Mouse (Mus musculus): ENCODE data around the gene Gramd4. TPM values are rescaled to one million over a fixed set of nuclear protein-coding genes. Genes with fewer than 3 reads are reported as not detected.

The Gramd4 gene
- polyA plus RNA-seq, 1 experiment from 2014 or later, result 56.8 TPM

- no peak overlapping the region for H3K4me2 ChIP-seq (ENCODE audit: low read length)
- H3K27me3 ChIP-seq (replicated peaks; ENCODE audit: control insufficient read depth, insufficient read depth, low read length), result no peaks in the 10 kb centered on the region
- H3K36me3 ChIP-seq (ENCODE audit: control insufficient read depth, insufficient read depth), result no peaks in the 10 kb centered on the region
- no peaks in the 10 kb centered on the region for H3K9me3 ChIP-seq (ENCODE audit: control insufficient read depth, low read length)
- 100% methylated on average over 3 of the region's 3 CpGs for WGBS
- H3K4me3 ChIP-seq (replicated peaks; ENCODE audit: low read length), result no peak overlapping the region
- peaks cover 63% of the 10 kb centered on the region for H3K4me1 ChIP-seq (replicated peaks; ENCODE audit: control insufficient read depth, insufficient read depth, low read length)
- no peak overlapping the region for H3K27ac ChIP-seq (ENCODE audit: low read length)
- no peak overlapping the region for H3K9ac ChIP-seq (replicated peaks; ENCODE audit: low read depth, low read length)
- no peak for ATAC-seq
Observed at GRCm38 (mm10) chr15:86064850-86065229, 7.3 kb downstream of the Gramd4 start.

GRCm38 (mm10) chr15:86065367-86065766 lies 7.9 kb downstream of the Gramd4 start:
- WGBS, result 96% methylated on average over 4 of the region's 4 CpGs
- Histone ChIP-seq H3K9ac (replicated peaks; ENCODE audit: low read depth, low read length) (no peak overlapping the region), H3K4me1 (replicated peaks; ENCODE audit: control insufficient read depth, insufficient read depth, low read length) (peaks cover 63% of the 10 kb centered on the region), H3K27ac (ENCODE audit: low read length) (no peak overlapping the region), H3K36me3 (ENCODE audit: control insufficient read depth, insufficient read depth) (no peaks in the 10 kb centered on the region), H3K9me3 (ENCODE audit: control insufficient read depth, low read length) (no peaks in the 10 kb centered on the region), H3K4me2 (ENCODE audit: low read length) (no peak overlapping the region), H3K4me3 (replicated peaks; ENCODE audit: low read length) (no peak overlapping the region), H3K27me3 (replicated peaks; ENCODE audit: control insufficient read depth, insufficient read depth, low read length) (no peaks in the 10 kb centered on the region)
- ATAC-seq, result no peak

GRCm38 (mm10) chr15:86066836-86067580 lies 9.5 kb downstream of the Gramd4 start:
- Histone ChIP-seq H3K9me3 (ENCODE audit: control insufficient read depth, low read length) (no peaks in the 10 kb centered on the region), H3K4me2 (ENCODE audit: low read length) (no peak overlapping the region), H3K9ac (replicated peaks; ENCODE audit: low read depth, low read length) (no peak overlapping the region), H3K4me1 (replicated peaks; ENCODE audit: control insufficient read depth, insufficient read depth, low read length) (peaks cover 58% of the 10 kb centered on the region), H3K27ac (ENCODE audit: low read length) (no peak overlapping the region), H3K4me3 (replicated peaks; ENCODE audit: low read length) (no peak overlapping the region), H3K27me3 (replicated peaks; ENCODE audit: control insufficient read depth, insufficient read depth, low read length) (no peaks in the 10 kb centered on the region), H3K36me3 (ENCODE audit: control insufficient read depth, insufficient read depth) (no peaks in the 10 kb centered on the region)
- WGBS, result 70% methylated on average over 13 of the region's 14 CpGs
- no peak for ATAC-seq

GRCm38 (mm10) chr15:86067581-86067910 lies 10.1 kb downstream of the Gramd4 start:
- H3K4me2 ChIP-seq (ENCODE audit: low read length), result no peak overlapping the region
- no peaks in the 10 kb centered on the region for H3K27me3 ChIP-seq (replicated peaks; ENCODE audit: control insufficient read depth, insufficient read depth, low read length)
- WGBS, result 65% methylated on average over 6 of the region's 6 CpGs
- no peaks in the 10 kb centered on the region for H3K36me3 ChIP-seq (ENCODE audit: control insufficient read depth, insufficient read depth)
- H3K9ac ChIP-seq (replicated peaks; ENCODE audit: low read depth, low read length), result no peak overlapping the region
- H3K4me1 ChIP-seq (replicated peaks; ENCODE audit: control insufficient read depth, insufficient read depth, low read length), result peaks cover 53% of the 10 kb centered on the region
- H3K4me3 ChIP-seq (replicated peaks; ENCODE audit: low read length), result no peak overlapping the region
- no peak overlapping the region for H3K27ac ChIP-seq (ENCODE audit: low read length)
- no peak for ATAC-seq
- no peaks in the 10 kb centered on the region for H3K9me3 ChIP-seq (ENCODE audit: control insufficient read depth, low read length)

- no peak overlapping the region for H3K9ac ChIP-seq (replicated peaks; ENCODE audit: low read depth, low read length)
- no peak overlapping the region for H3K4me2 ChIP-seq (ENCODE audit: low read length)
- H3K4me3 ChIP-seq (replicated peaks; ENCODE audit: low read length), result no peak overlapping the region
- ATAC-seq, result no peak
- no peaks in the 10 kb centered on the region for H3K9me3 ChIP-seq (ENCODE audit: control insufficient read depth, low read length)
- no peaks in the 10 kb centered on the region for H3K27me3 ChIP-seq (replicated peaks; ENCODE audit: control insufficient read depth, insufficient read depth, low read length)
- no peak overlapping the region for H3K27ac ChIP-seq (ENCODE audit: low read length)
- 78% methylated on average over 4 of the region's 4 CpGs for WGBS
- no peaks in the 10 kb centered on the region for H3K36me3 ChIP-seq (ENCODE audit: control insufficient read depth, insufficient read depth)
- H3K4me1 ChIP-seq (replicated peaks; ENCODE audit: control insufficient read depth, insufficient read depth, low read length), result peaks cover 50% of the 10 kb centered on the region
Observed at GRCm38 (mm10) chr15:86067941-86068495, 10.5 kb downstream of the Gramd4 start.

GRCm38 (mm10) chr15:86069011-86069791 lies 11.7 kb downstream of the Gramd4 start:
- ATAC-seq, result no peak
- H3K9me3 ChIP-seq (ENCODE audit: control insufficient read depth, low read length), result no peaks in the 10 kb centered on the region
- H3K36me3 ChIP-seq (ENCODE audit: control insufficient read depth, insufficient read depth), result no peaks in the 10 kb centered on the region
- WGBS, result 84% methylated on average over 10 of the region's 10 CpGs
- no peak overlapping the region for H3K27ac ChIP-seq (ENCODE audit: low read length)
- no peak overlapping the region for H3K4me3 ChIP-seq (replicated peaks; ENCODE audit: low read length)
- H3K27me3 ChIP-seq (replicated peaks; ENCODE audit: control insufficient read depth, insufficient read depth, low read length), result no peaks in the 10 kb centered on the region
- H3K9ac ChIP-seq (replicated peaks; ENCODE audit: low read depth, low read length), result no peak overlapping the region
- peaks cover 50% of the 10 kb centered on the region for H3K4me1 ChIP-seq (replicated peaks; ENCODE audit: control insufficient read depth, insufficient read depth, low read length)
- H3K4me2 ChIP-seq (ENCODE audit: low read length), result no peak overlapping the region

GRCm38 (mm10) chr15:86070368-86070767 lies 12.9 kb downstream of the Gramd4 start:
- H3K9me3 ChIP-seq (ENCODE audit: control insufficient read depth, low read length), result no peaks in the 10 kb centered on the region
- no peak overlapping the region for H3K9ac ChIP-seq (replicated peaks; ENCODE audit: low read depth, low read length)
- peaks cover 50% of the 10 kb centered on the region for H3K4me1 ChIP-seq (replicated peaks; ENCODE audit: control insufficient read depth, insufficient read depth, low read length)
- H3K4me2 ChIP-seq (ENCODE audit: low read length), result no peak overlapping the region
- ATAC-seq, result peak; percentile 77
- H3K4me3 ChIP-seq (replicated peaks; ENCODE audit: low read length), result no peak overlapping the region
- H3K36me3 ChIP-seq (ENCODE audit: control insufficient read depth, insufficient read depth), result no peaks in the 10 kb centered on the region
- H3K27ac ChIP-seq (ENCODE audit: low read length), result peak overlapping the region; percentile 23; the same call in 1 of the 2 replicates
- H3K27me3 ChIP-seq (replicated peaks; ENCODE audit: control insufficient read depth, insufficient read depth, low read length), result no peaks in the 10 kb centered on the region
- 15% methylated on average over 11 of the region's 11 CpGs for WGBS

GRCm38 (mm10) chr15:86071166-86071565 lies 13.7 kb downstream of the Gramd4 start:
- ATAC-seq, result no peak
- Histone ChIP-seq H3K36me3 (ENCODE audit: control insufficient read depth, insufficient read depth) (no peaks in the 10 kb centered on the region), H3K9ac (replicated peaks; ENCODE audit: low read depth, low read length) (no peak overlapping the region), H3K9me3 (ENCODE audit: control insufficient read depth, low read length) (no peaks in the 10 kb centered on the region), H3K4me2 (ENCODE audit: low read length) (no peak overlapping the region), H3K4me3 (replicated peaks; ENCODE audit: low read length) (no peak overlapping the region), H3K4me1 (replicated peaks; ENCODE audit: control insufficient read depth, insufficient read depth, low read length) (peaks cover 50% of the 10 kb centered on the region), H3K27ac (ENCODE audit: low read length) (peak overlapping the region; percentile 10; the same call in 1 of the 2 replicates), H3K27me3 (replicated peaks; ENCODE audit: control insufficient read depth, insufficient read depth, low read length) (no peaks in the 10 kb centered on the region)
- 88% methylated on average over 1 of the region's 1 CpGs for WGBS

GRCm38 (mm10) chr15:86074171-86074937 lies 16.9 kb downstream of the Gramd4 start:
- Histone ChIP-seq H3K36me3 (ENCODE audit: control insufficient read depth, insufficient read depth) (no peaks in the 10 kb centered on the region), H3K27me3 (replicated peaks; ENCODE audit: control insufficient read depth, insufficient read depth, low read length) (no peaks in the 10 kb centered on the region), H3K4me1 (replicated peaks; ENCODE audit: control insufficient read depth, insufficient read depth, low read length) (peaks cover 21% of the 10 kb centered on the region), H3K4me2 (ENCODE audit: low read length) (no peak overlapping the region), H3K9ac (replicated peaks; ENCODE audit: low read depth, low read length) (no peak overlapping the region), H3K27ac (ENCODE audit: low read length) (no peak overlapping the region), H3K4me3 (replicated peaks; ENCODE audit: low read length) (no peak overlapping the region), H3K9me3 (ENCODE audit: control insufficient read depth, low read length) (no peaks in the 10 kb centered on the region)
- ATAC-seq, result no peak
- WGBS, result 90% methylated on average over 16 of the region's 16 CpGs
